Mouse (Mus musculus) brain, embryonic 14.5 days (tissue): ENCODE results near the gene Rsl24d1. TPM values are rescaled to one million over a fixed set of nuclear protein-coding genes. Genes with fewer than 3 reads are reported as not detected.

Experiments used
- DNase-seq: peaks from one replicate; pipeline ENCODE4 v3.0.0-alpha.2; 2011; ENCODE audit warnings: low read depth
- CTCF ChIP-seq: fragments of 200-500 bp; IDR thresholded peaks from 2 replicates; pipeline ENCODE4 v1.5.1; 2012; ENCODE audit warnings: inconsistent platforms, mild to moderate bottlenecking, moderate library complexity, borderline replicate concordance; ENCODE audit not compliant: insufficient read depth, insufficient read length; ENCODE audit errors: extremely low read depth
- POLR2A ChIP-seq: fragments of 200-500 bp; IDR thresholded peaks from 2 replicates; pipeline ENCODE4 v1.6.1; 2012; ENCODE audit warnings: mild to moderate bottlenecking, inconsistent platforms, borderline replicate concordance; ENCODE audit not compliant: poor library complexity, insufficient read depth, insufficient read length, severe bottlenecking; ENCODE audit errors: extremely low read depth
- polyA plus RNA-seq: library from polyadenylated mRNA; depleted of rRNA; stranded (reverse); fragments of >200 nt; gene quantifications from 2 replicates; pipeline ENCODE4 v1.2.3, GENCODE M21; 2012; rRNA removed

Rsl24d1 gene
- polyA plus RNA-seq, 1 experiment = 72.0 TPM

DNA sequence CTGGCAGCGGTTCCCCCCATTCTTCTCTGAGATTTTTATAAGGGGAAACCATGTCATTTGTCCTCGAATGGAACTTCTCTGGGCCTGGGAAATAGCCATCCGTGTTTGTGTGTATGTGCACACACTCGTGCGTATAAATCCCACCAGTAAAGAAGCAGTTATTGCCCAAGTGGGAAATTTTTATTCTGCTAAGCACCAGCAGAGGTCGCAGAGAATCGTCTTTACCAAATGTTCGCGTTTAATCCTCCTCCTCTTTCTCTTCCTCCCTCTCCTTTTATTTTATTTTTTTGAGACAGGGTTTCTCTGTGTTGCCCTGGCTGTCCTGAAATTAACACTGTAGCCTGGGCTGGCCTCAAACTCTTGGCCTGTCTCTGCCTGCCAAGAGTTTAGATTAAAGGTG, 41.1 kb downstream of the Rsl24d1 start:
- TF ChIP-seq POLR2A = no peak
- peak; percentile 20; the same call in 1 of the 2 replicates for TF ChIP-seq CTCF
- DNase-seq = peak; percentile 42

DNA sequence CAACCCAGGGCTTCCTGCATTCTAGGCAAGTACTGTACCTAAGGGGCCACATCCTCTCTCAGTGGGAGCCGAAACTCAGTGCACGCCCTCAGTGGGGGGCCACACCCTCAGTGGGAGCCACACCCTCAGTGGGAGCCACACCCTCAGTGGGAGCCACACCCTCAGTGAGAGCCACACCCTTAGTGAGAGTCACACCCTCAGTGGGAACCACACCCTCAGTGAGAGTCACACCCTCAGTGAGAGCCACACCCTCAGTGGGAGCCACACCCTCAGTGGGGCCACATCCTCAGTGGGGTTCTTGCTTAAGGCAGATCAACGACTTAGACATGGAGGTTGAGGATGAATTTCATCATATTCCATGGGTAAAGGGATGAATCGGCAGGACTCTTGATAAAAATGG, 44.7 kb downstream of the Rsl24d1 start:
- DNase-seq = no peak

GRCm38 (mm10) chr9:73159265-73159664, 46.0 kb downstream of the Rsl24d1 start:
- TF ChIP-seq CTCF = peak; percentile 54; the same call in 1 of the 2 replicates
- TF ChIP-seq POLR2A = no peak
- peak; percentile 81 for DNase-seq

More for the DNA sequence above, 44.7 kb downstream of the Rsl24d1 start:
- TF ChIP-seq CTCF (no peak), POLR2A (no peak)

GRCm38 (mm10) chr9:73162571-73163333, 49.5 kb downstream of the Rsl24d1 start:
- DNase-seq = peak; percentile 91
- TF ChIP-seq POLR2A = no peak
- peak; percentile 87 for TF ChIP-seq CTCF

DNA sequence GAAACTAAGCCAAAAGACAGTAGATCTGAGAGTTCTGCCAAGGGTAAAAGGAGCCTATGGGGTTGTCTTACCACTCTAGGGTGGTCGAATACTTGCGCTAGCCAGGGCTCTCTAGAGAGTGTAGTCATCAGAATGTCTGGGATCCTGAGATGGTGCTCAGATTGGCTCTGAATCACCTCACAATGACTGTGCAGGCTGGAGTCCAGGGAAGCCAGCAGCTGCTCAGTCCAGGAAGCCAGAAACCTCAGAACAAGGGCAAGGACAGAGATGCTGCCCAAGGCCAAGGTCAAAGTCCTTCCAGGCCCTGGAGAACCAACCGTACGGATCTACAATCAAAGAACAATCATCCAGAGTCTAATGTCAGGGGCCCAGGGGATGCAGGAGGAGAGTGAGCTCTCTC, 52.4 kb downstream of the Rsl24d1 start:
- no peak for DNase-seq
- TF ChIP-seq CTCF (no peak), POLR2A (no peak)

Other genes starting within 250 kb of the Rsl24d1 start
- gene Pygo1, start 187.8 kb upstream of the Rsl24d1 start, polyA plus RNA-seq = 12.9 and 19.0 TPM in 2 replicates
- 2.0 TPM in 2 replicates for gene Dyx1c1, start 154.6 kb upstream of the Rsl24d1 start, polyA plus RNA-seq
- not detected in 2 replicates for gene Gm44503, start 154.6 kb upstream of the Rsl24d1 start, polyA plus RNA-seq
- gene Ccpg1os, start 128.0 kb upstream of the Rsl24d1 start, polyA plus RNA-seq = 19.5 and 20.5 TPM in 2 replicates
- 14.4 and 26.5 TPM in 2 replicates for gene Ccpg1, start 128.0 kb upstream of the Rsl24d1 start, polyA plus RNA-seq
- gene Pigb, start 73.0 kb upstream of the Rsl24d1 start, polyA plus RNA-seq = 14.0 and 18.7 TPM in 2 replicates
- 0.77 and 1.4 TPM in 2 replicates for gene Rab27a, start 68.6 kb upstream of the Rsl24d1 start, polyA plus RNA-seq
- gene Khdc3, start 11.6 kb upstream of the Rsl24d1 start, polyA plus RNA-seq = 0.09 TPM in 1 of 2 replicates, not detected in the other
- 0.10 TPM in 1 of 2 replicates, not detected in the other for gene Gm20509, start 11.0 kb upstream of the Rsl24d1 start, polyA plus RNA-seq